Comparison of ENCODE assay signal across 9 mouse cellular contexts in the genomic region with DNA sequence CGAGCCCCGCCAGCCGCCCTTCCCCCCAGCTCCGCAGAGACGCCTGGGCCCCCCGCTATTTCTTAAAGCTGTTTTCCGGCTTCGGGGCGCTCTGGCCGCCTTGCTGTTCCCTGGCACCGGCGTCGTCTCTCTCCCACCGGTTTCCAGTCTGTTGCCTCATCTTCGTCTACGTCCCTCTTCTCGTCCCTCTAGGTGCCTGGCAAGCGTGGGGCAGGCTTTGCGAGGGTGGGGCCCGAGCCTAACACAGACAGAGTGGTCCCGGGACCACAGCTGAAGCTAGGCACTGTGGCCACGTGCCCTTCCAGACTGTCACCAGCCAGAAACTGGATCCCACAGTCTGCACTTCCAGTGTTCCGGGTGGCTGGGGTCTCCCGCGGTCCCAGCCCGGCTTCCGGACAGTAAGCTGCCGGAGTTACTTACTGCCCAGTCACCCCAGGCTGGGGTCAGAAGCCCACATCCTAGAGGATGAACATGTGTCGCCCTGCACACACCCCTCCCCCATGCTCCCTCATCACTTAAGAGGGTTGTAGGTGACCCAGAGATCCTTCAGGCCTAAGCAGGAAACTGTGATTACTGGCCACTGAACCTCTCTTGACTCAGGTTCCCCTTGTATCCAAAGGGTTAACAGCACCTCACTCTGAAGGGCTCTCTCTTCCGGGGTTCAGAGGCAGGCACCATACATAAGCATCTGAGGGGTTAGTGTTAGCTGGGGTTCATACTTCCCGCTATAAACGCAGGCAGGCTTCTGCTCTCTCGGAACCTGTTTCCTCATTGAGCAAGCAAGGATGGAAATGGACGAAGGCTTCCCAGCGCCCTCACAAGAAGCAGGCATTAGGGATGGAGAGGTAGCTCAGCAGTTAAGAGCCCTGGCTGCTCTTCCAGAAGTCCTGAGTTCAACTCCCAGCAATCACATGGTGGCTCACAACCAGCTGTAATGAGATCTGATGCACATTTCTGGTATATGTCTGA. TPM values are rescaled to one million over a fixed set of nuclear protein-coding genes. Genes with fewer than 3 reads are reported as not detected.
A peak's percentile ranks its signal among the peaks of the same experiment; 100 is the strongest.
DNase-seq lines count a peak whose midpoint lies in the region; ATAC-seq and TF ChIP-seq lines count a peak whose summit lies in the region.
"Had no signal": no experiment of that assay in that cellular context is flagged by ENCODE, and none has a peak within 500 bp of the region (broad histone marks: within the 10 kb centered on the region; RNA-seq: fewer than 3 reads in every experiment).

No protein-coding gene starts in this region.

- H3K9ac ChIP-seq in kidney, embryonic 16.5 days (replicated peaks; ENCODE audit: low read length) = peak overlapping the region; percentile 66
- H3K9ac ChIP-seq in embryonic facial prominence, embryonic 13.5 days = peak overlapping the region; percentile 72
- no peak overlapping the region for H3K9ac ChIP-seq in neural tube, embryonic 15.5 days (replicated peaks)

- ATAC-seq in kidney, embryonic 16.5 days (ENCODE audit: low FRiP score, low TSS enrichment) = peak; percentile 24; the same call in 1 of the 2 replicates
- no peak for ATAC-seq in embryonic facial prominence, embryonic 13.5 days (ENCODE audit: insufficient number of reproducible peaks, insufficient read depth, low FRiP score, low TSS enrichment, low read depth)
- no peak for ATAC-seq in neural tube, embryonic 15.5 days (ENCODE audit: low FRiP score)
- no peak for ATAC-seq in erythroid progenitor cell, adult 5-6 weeks (replicated peaks; ENCODE audit: low FRiP score, poor library complexity, severe bottlenecking)
- ATAC-seq: Patski had no signal

- H3K4me2 ChIP-seq in kidney, embryonic 16.5 days (replicated peaks; ENCODE audit: low read depth, low read length) = peak overlapping the region; percentile 98
- peak overlapping the region; percentile 98 for H3K4me2 ChIP-seq in embryonic facial prominence, embryonic 13.5 days
- peak overlapping the region; percentile 97 for H3K4me2 ChIP-seq in neural tube, embryonic 15.5 days

- WGBS in kidney, embryonic 16.5 days = 3% methylated on average over 34 of the region's 35 CpGs
- WGBS in embryonic facial prominence, embryonic 13.5 days = 2% methylated on average over 35 of the region's 35 CpGs
- 3% methylated on average over 35 of the region's 35 CpGs for WGBS in limb, embryonic 10.5 days
- WGBS in neural tube, embryonic 15.5 days = 5% methylated on average over 35 of the region's 35 CpGs
- 16% methylated on average over 35 of the region's 35 CpGs for WGBS in kidney, adult 2 months

- peak overlapping the region; percentile 62 for H3K4me3 ChIP-seq in kidney, embryonic 16.5 days (ENCODE audit: low read length)
- H3K4me3 ChIP-seq in embryonic facial prominence, embryonic 13.5 days = peak overlapping the region; percentile 59
- peak overlapping the region; percentile 68 for H3K4me3 ChIP-seq in limb, embryonic 10.5 days
- H3K4me3 ChIP-seq in neural tube, embryonic 15.5 days (replicated peaks) = peak overlapping the region; percentile 48
- H3K4me3 ChIP-seq in kidney, adult 2 months (ENCODE audit: insufficient read depth, low read depth, low read length) = no peak overlapping the region

- H3K9me3 ChIP-seq in kidney, embryonic 16.5 days (ENCODE audit: low read length) = no peaks in the 10 kb centered on the region
- no peaks in the 10 kb centered on the region for H3K9me3 ChIP-seq in embryonic facial prominence, embryonic 13.5 days
- no peaks in the 10 kb centered on the region for H3K9me3 ChIP-seq in limb, embryonic 10.5 days (replicated peaks)
- no peaks in the 10 kb centered on the region for H3K9me3 ChIP-seq in neural tube, embryonic 15.5 days (replicated peaks)

- no peaks in the 10 kb centered on the region for H3K36me3 ChIP-seq in kidney, embryonic 16.5 days (ENCODE audit: insufficient read depth, low read length)
- no peaks in the 10 kb centered on the region for H3K36me3 ChIP-seq in embryonic facial prominence, embryonic 13.5 days
- no peaks in the 10 kb centered on the region for H3K36me3 ChIP-seq in limb, embryonic 10.5 days
- H3K36me3 ChIP-seq in neural tube, embryonic 15.5 days = no peaks in the 10 kb centered on the region
- no peaks in the 10 kb centered on the region for H3K36me3 ChIP-seq in kidney, adult 2 months (ENCODE audit: control insufficient read depth, insufficient read depth, low read length)

- peaks cover 41% of the 10 kb centered on the region for H3K27me3 ChIP-seq in kidney, embryonic 16.5 days (ENCODE audit: insufficient read depth, low read length)
- peaks cover 59% of the 10 kb centered on the region for H3K27me3 ChIP-seq in embryonic facial prominence, embryonic 13.5 days
- H3K27me3 ChIP-seq in limb, embryonic 10.5 days (ENCODE audit: low read depth, poor library complexity, severe bottlenecking) = peaks cover 60% of the 10 kb centered on the region
- H3K27me3 ChIP-seq in neural tube, embryonic 15.5 days (replicated peaks) = peaks cover 52% of the 10 kb centered on the region
- peaks cover 13% of the 10 kb centered on the region for H3K27me3 ChIP-seq in kidney, adult 2 months (replicated peaks; ENCODE audit: control insufficient read depth, insufficient read depth, low read length)

- H3K4me1 ChIP-seq in kidney, embryonic 16.5 days (ENCODE audit: insufficient read depth, low read length) = peaks cover 20% of the 10 kb centered on the region
- H3K4me1 ChIP-seq in embryonic facial prominence, embryonic 13.5 days = peaks cover 25% of the 10 kb centered on the region
- peaks cover 47% of the 10 kb centered on the region for H3K4me1 ChIP-seq in limb, embryonic 10.5 days
- H3K4me1 ChIP-seq in neural tube, embryonic 15.5 days = peaks cover 31% of the 10 kb centered on the region
- H3K4me1 ChIP-seq in kidney, adult 2 months (ENCODE audit: control insufficient read depth, insufficient read depth, low read length) = no peaks in the 10 kb centered on the region

- DNase-seq in kidney, postnatal 14 days = no peak
- DNase-seq in limb, embryonic 10.5 days (ENCODE audit: low spot score) = peak; percentile 56
- DNase-seq in urinary bladder, postnatal 10 days (ENCODE audit: low spot score) = no peak
- DNase-seq in kidney, adult 2 months = no peak

- no peak for TF ChIP-seq POLR2A in kidney, adult 2 months (IDR thresholded peaks at IDR 0.05; ENCODE audit: low read depth, low read length)

- no peak overlapping the region for H3K27ac ChIP-seq in kidney, embryonic 16.5 days (ENCODE audit: low read length)
- H3K27ac ChIP-seq in embryonic facial prominence, embryonic 13.5 days = no peak overlapping the region
- peak overlapping the region; percentile 74 for H3K27ac ChIP-seq in limb, embryonic 10.5 days
- H3K27ac ChIP-seq in neural tube, embryonic 15.5 days (replicated peaks) = no peak overlapping the region
- H3K27ac ChIP-seq in kidney, adult 2 months (ENCODE audit: insufficient read depth, low read depth, low read length) = no peak overlapping the region

- no peak for TF ChIP-seq CTCF in kidney, adult 2 months (conservative IDR thresholded peaks at IDR 0.05; ENCODE audit: insufficient read depth, insufficient read length, low read depth, low read length)

RNA-seq across cellular contexts. Expression of gene Fibcd1, which starts 1.2 kb away (rescaled TPM):
- polyA plus RNA-seq in kidney, embryonic 16.5 days (2015; fragmentation: Nextera tagmentation; extraction: Ambion mirVana) = 1.4 and 1.5 TPM in 2 replicates
- polyA plus RNA-seq in embryonic facial prominence, embryonic 13.5 days (2015; fragmentation: Nextera tagmentation; extraction: Ambion mirVana) = 0.55 and 0.83 TPM in 2 replicates
- 0.04 and 0.13 TPM in 2 replicates for polyA plus RNA-seq in limb, embryonic 10.5 days (2016; fragmentation: Nextera tagmentation; extraction: Ambion mirVana)
- 4.9 and 6.4 TPM in 2 replicates for polyA plus RNA-seq in neural tube, embryonic 15.5 days (2015; fragmentation: Nextera tagmentation; extraction: Ambion mirVana)
- not detected in 2 replicates for total RNA-seq in erythroid progenitor cell, adult 5-6 weeks (2015; ENCODE audit: low replicate concordance)
- not detected in 2 replicates for total RNA-seq in erythroid progenitor cell, adult 5-6 weeks (2017; ENCODE audit: low replicate concordance)
- polyA plus RNA-seq in kidney, adult 2 months (2012; rRNA removed) = 0.03 and 0.05 TPM in 2 replicates

RNA-seq across cellular contexts. Expression of gene Qrfp, which starts 36.6 kb away (rescaled TPM):
- polyA plus RNA-seq in kidney, embryonic 16.5 days (2015; fragmentation: Nextera tagmentation; extraction: Ambion mirVana) = 0.09 TPM in 1 of 2 replicates, not detected in the other
- polyA plus RNA-seq in embryonic facial prominence, embryonic 13.5 days (2015; fragmentation: Nextera tagmentation; extraction: Ambion mirVana) = 0.14 and 0.22 TPM in 2 replicates
- polyA plus RNA-seq in limb, embryonic 10.5 days (2016; fragmentation: Nextera tagmentation; extraction: Ambion mirVana) = 0.06 and 0.23 TPM in 2 replicates
- polyA plus RNA-seq in neural tube, embryonic 15.5 days (2015; fragmentation: Nextera tagmentation; extraction: Ambion mirVana) = 0.23 TPM in 1 of 2 replicates, not detected in the other
- total RNA-seq in erythroid progenitor cell, adult 5-6 weeks (2015; ENCODE audit: low replicate concordance) = not detected in 2 replicates
- total RNA-seq in erythroid progenitor cell, adult 5-6 weeks (2017; ENCODE audit: low replicate concordance) = not detected in 2 replicates
- polyA plus RNA-seq in kidney, adult 2 months (2012; rRNA removed) = 0.05 and 0.11 TPM in 2 replicates
- polyA plus RNA-seq: Patski had no signal

RNA-seq across cellular contexts. Expression of gene Lamc3, which starts 40.1 kb away (rescaled TPM):
- polyA plus RNA-seq in kidney, embryonic 16.5 days (2015; fragmentation: Nextera tagmentation; extraction: Ambion mirVana) = 4.1 and 4.7 TPM in 2 replicates
- 2.6 and 3.9 TPM in 2 replicates for polyA plus RNA-seq in embryonic facial prominence, embryonic 13.5 days (2015; fragmentation: Nextera tagmentation; extraction: Ambion mirVana)
- 0.15 and 0.16 TPM in 2 replicates for polyA plus RNA-seq in limb, embryonic 10.5 days (2016; fragmentation: Nextera tagmentation; extraction: Ambion mirVana)
- 4.1 and 4.2 TPM in 2 replicates for polyA plus RNA-seq in neural tube, embryonic 15.5 days (2015; fragmentation: Nextera tagmentation; extraction: Ambion mirVana)
- total RNA-seq in erythroid progenitor cell, adult 5-6 weeks (2015; ENCODE audit: low replicate concordance) = not detected in 2 replicates
- total RNA-seq in erythroid progenitor cell, adult 5-6 weeks (2017; ENCODE audit: low replicate concordance) = not detected in 2 replicates
- polyA plus RNA-seq in kidney, adult 2 months (2012; rRNA removed) = 20.7 and 24.8 TPM in 2 replicates
